Mouse (Mus musculus): ENCODE measurements around the gene Adra1b. TPM values are rescaled to one million over a fixed set of nuclear protein-coding genes. Genes with fewer than 3 reads are reported as not detected.

Adra1b gene
- 7.9 and 12.1 TPM in 2 replicates for polyA plus RNA-seq (2015; fragmentation: Nextera tagmentation; extraction: Ambion mirVana)

- ATAC-seq, result no peak
- H3K27ac ChIP-seq (ENCODE audit: low read length), result no peak within 1 kb of the TSS
- no peak within 1 kb of the TSS for H3K4me3 ChIP-seq (ENCODE audit: low read depth, low read length)
- WGBS, result 89% methylated on average over 6 of the region's 6 CpGs
- no peaks in the 10 kb centered on the region for H3K9me3 ChIP-seq (replicated peaks; ENCODE audit: control insufficient read depth, low read length, poor library complexity, severe bottlenecking)
- H3K4me1 ChIP-seq (ENCODE audit: control insufficient read depth, insufficient read depth, low read length), result no peaks in the 10 kb centered on the region
- H3K9ac ChIP-seq (ENCODE audit: low read depth, low read length), result no peak within 1 kb of the TSS
- no peak within 1 kb of the TSS for H3K4me2 ChIP-seq (ENCODE audit: low read length)
- no peaks in the 10 kb centered on the region for H3K27me3 ChIP-seq (ENCODE audit: control insufficient read depth, insufficient read depth, low read depth, low read length)
- H3K36me3 ChIP-seq (ENCODE audit: control insufficient read depth, insufficient read depth, low read length), result no peaks in the 10 kb centered on the region
Observed at GRCm38 (mm10) chr11:43901051-43901654, at the start of gene Adra1b. Adra1b (minus strand) TSS chr11:43901210.

- Histone ChIP-seq H3K27ac (ENCODE audit: low read length) (no peak overlapping the region), H3K9ac (ENCODE audit: low read depth, low read length) (no peak overlapping the region), H3K9me3 (replicated peaks; ENCODE audit: control insufficient read depth, low read length, poor library complexity, severe bottlenecking) (no peaks in the 10 kb centered on the region), H3K4me2 (ENCODE audit: low read length) (no peak overlapping the region), H3K4me1 (ENCODE audit: control insufficient read depth, insufficient read depth, low read length) (no peaks in the 10 kb centered on the region), H3K36me3 (ENCODE audit: control insufficient read depth, insufficient read depth, low read length) (no peaks in the 10 kb centered on the region), H3K27me3 (ENCODE audit: control insufficient read depth, insufficient read depth, low read depth, low read length) (no peaks in the 10 kb centered on the region), H3K4me3 (ENCODE audit: low read depth, low read length) (no peak overlapping the region)
- no peak for ATAC-seq
- WGBS, result 91% methylated on average over 1 of the region's 1 CpGs
Observed at GRCm38 (mm10) chr11:43950274-43950673, 49.3 kb upstream of the Adra1b start.

GRCm38 (mm10) chr11:43943781-43944180, 42.8 kb upstream of the Adra1b start:
- no peak overlapping the region for H3K4me3 ChIP-seq (ENCODE audit: low read depth, low read length)
- H3K9me3 ChIP-seq (replicated peaks; ENCODE audit: control insufficient read depth, low read length, poor library complexity, severe bottlenecking), result no peaks in the 10 kb centered on the region
- H3K4me1 ChIP-seq (ENCODE audit: control insufficient read depth, insufficient read depth, low read length), result no peaks in the 10 kb centered on the region
- ATAC-seq, result no peak
- no peaks in the 10 kb centered on the region for H3K27me3 ChIP-seq (ENCODE audit: control insufficient read depth, insufficient read depth, low read depth, low read length)
- no peaks in the 10 kb centered on the region for H3K36me3 ChIP-seq (ENCODE audit: control insufficient read depth, insufficient read depth, low read length)
- H3K9ac ChIP-seq (ENCODE audit: low read depth, low read length), result no peak overlapping the region
- 68% methylated on average over 2 of the region's 2 CpGs for WGBS
- no peak overlapping the region for H3K27ac ChIP-seq (ENCODE audit: low read length)
- H3K4me2 ChIP-seq (ENCODE audit: low read length), result no peak overlapping the region

- Histone ChIP-seq H3K9me3 (replicated peaks; ENCODE audit: control insufficient read depth, low read length, poor library complexity, severe bottlenecking) (no peaks in the 10 kb centered on the region), H3K4me2 (ENCODE audit: low read length) (no peak overlapping the region), H3K27me3 (ENCODE audit: control insufficient read depth, insufficient read depth, low read depth, low read length) (no peaks in the 10 kb centered on the region), H3K9ac (ENCODE audit: low read depth, low read length) (no peak overlapping the region), H3K4me3 (ENCODE audit: low read depth, low read length) (no peak overlapping the region), H3K36me3 (ENCODE audit: control insufficient read depth, insufficient read depth, low read length) (no peaks in the 10 kb centered on the region), H3K27ac (ENCODE audit: low read length) (no peak overlapping the region), H3K4me1 (ENCODE audit: control insufficient read depth, insufficient read depth, low read length) (no peaks in the 10 kb centered on the region)
- no peak for ATAC-seq
- 100% methylated on average over 1 of the region's 1 CpGs for WGBS
Observed at GRCm38 (mm10) chr11:43943167-43943566, 42.2 kb upstream of the Adra1b start.

GRCm38 (mm10) chr11:43940501-43941202, 39.6 kb upstream of the Adra1b start:
- Histone ChIP-seq H3K4me1 (ENCODE audit: control insufficient read depth, insufficient read depth, low read length) (no peaks in the 10 kb centered on the region), H3K9ac (ENCODE audit: low read depth, low read length) (no peak overlapping the region), H3K4me3 (ENCODE audit: low read depth, low read length) (no peak overlapping the region), H3K36me3 (ENCODE audit: control insufficient read depth, insufficient read depth, low read length) (no peaks in the 10 kb centered on the region), H3K9me3 (replicated peaks; ENCODE audit: control insufficient read depth, low read length, poor library complexity, severe bottlenecking) (no peaks in the 10 kb centered on the region), H3K27me3 (ENCODE audit: control insufficient read depth, insufficient read depth, low read depth, low read length) (no peaks in the 10 kb centered on the region), H3K27ac (ENCODE audit: low read length) (no peak overlapping the region), H3K4me2 (ENCODE audit: low read length) (no peak overlapping the region)
- no peak for ATAC-seq
- 83% methylated on average over 6 of the region's 6 CpGs for WGBS

GRCm38 (mm10) chr11:43936023-43936422, 35.0 kb upstream of the Adra1b start:
- ATAC-seq, result no peak
- no peak overlapping the region for H3K4me3 ChIP-seq (ENCODE audit: low read depth, low read length)
- H3K27me3 ChIP-seq (ENCODE audit: control insufficient read depth, insufficient read depth, low read depth, low read length), result no peaks in the 10 kb centered on the region
- WGBS, result 91% methylated on average over 2 of the region's 2 CpGs
- H3K27ac ChIP-seq (ENCODE audit: low read length), result no peak overlapping the region
- no peaks in the 10 kb centered on the region for H3K9me3 ChIP-seq (replicated peaks; ENCODE audit: control insufficient read depth, low read length, poor library complexity, severe bottlenecking)
- H3K4me2 ChIP-seq (ENCODE audit: low read length), result no peak overlapping the region
- H3K36me3 ChIP-seq (ENCODE audit: control insufficient read depth, insufficient read depth, low read length), result no peaks in the 10 kb centered on the region
- H3K4me1 ChIP-seq (ENCODE audit: control insufficient read depth, insufficient read depth, low read length), result no peaks in the 10 kb centered on the region
- no peak overlapping the region for H3K9ac ChIP-seq (ENCODE audit: low read depth, low read length)

- Histone ChIP-seq H3K4me1 (ENCODE audit: control insufficient read depth, insufficient read depth, low read length) (no peaks in the 10 kb centered on the region), H3K27ac (ENCODE audit: low read length) (no peak overlapping the region), H3K4me2 (ENCODE audit: low read length) (no peak overlapping the region), H3K9me3 (replicated peaks; ENCODE audit: control insufficient read depth, low read length, poor library complexity, severe bottlenecking) (no peaks in the 10 kb centered on the region), H3K4me3 (ENCODE audit: low read depth, low read length) (no peak overlapping the region), H3K9ac (ENCODE audit: low read depth, low read length) (no peak overlapping the region), H3K36me3 (ENCODE audit: control insufficient read depth, insufficient read depth, low read length) (no peaks in the 10 kb centered on the region), H3K27me3 (ENCODE audit: control insufficient read depth, insufficient read depth, low read depth, low read length) (no peaks in the 10 kb centered on the region)
- WGBS, result 88% methylated on average over 6 of the region's 6 CpGs
- no peak for ATAC-seq
Observed at GRCm38 (mm10) chr11:43933480-43933879, 32.5 kb upstream of the Adra1b start.

- no peak for ATAC-seq
- Histone ChIP-seq H3K36me3 (ENCODE audit: control insufficient read depth, insufficient read depth, low read length) (no peaks in the 10 kb centered on the region), H3K27ac (ENCODE audit: low read length) (no peak overlapping the region), H3K9ac (ENCODE audit: low read depth, low read length) (no peak overlapping the region), H3K9me3 (replicated peaks; ENCODE audit: control insufficient read depth, low read length, poor library complexity, severe bottlenecking) (no peaks in the 10 kb centered on the region), H3K4me3 (ENCODE audit: low read depth, low read length) (no peak overlapping the region), H3K27me3 (ENCODE audit: control insufficient read depth, insufficient read depth, low read depth, low read length) (no peaks in the 10 kb centered on the region), H3K4me2 (ENCODE audit: low read length) (no peak overlapping the region), H3K4me1 (ENCODE audit: control insufficient read depth, insufficient read depth, low read length) (no peaks in the 10 kb centered on the region)
- WGBS, result 91% methylated on average over 4 of the region's 4 CpGs
Observed at GRCm38 (mm10) chr11:43933000-43933399, 32.0 kb upstream of the Adra1b start.

- H3K27ac ChIP-seq (ENCODE audit: low read length), result no peak overlapping the region
- H3K9me3 ChIP-seq (replicated peaks; ENCODE audit: control insufficient read depth, low read length, poor library complexity, severe bottlenecking), result no peaks in the 10 kb centered on the region
- no peak overlapping the region for H3K4me2 ChIP-seq (ENCODE audit: low read length)
- no peak for ATAC-seq
- 88% methylated on average over 2 of the region's 2 CpGs for WGBS
- H3K4me1 ChIP-seq (ENCODE audit: control insufficient read depth, insufficient read depth, low read length), result peaks cover 8% of the 10 kb centered on the region
- H3K36me3 ChIP-seq (ENCODE audit: control insufficient read depth, insufficient read depth, low read length), result no peaks in the 10 kb centered on the region
- H3K9ac ChIP-seq (ENCODE audit: low read depth, low read length), result no peak overlapping the region
- no peak overlapping the region for H3K4me3 ChIP-seq (ENCODE audit: low read depth, low read length)
- no peaks in the 10 kb centered on the region for H3K27me3 ChIP-seq (ENCODE audit: control insufficient read depth, insufficient read depth, low read depth, low read length)
Observed at GRCm38 (mm10) chr11:43930191-43930590, 29.2 kb upstream of the Adra1b start.

Data from midbrain, embryonic 16.5 days (tissue).